8 mouse cellular contexts compared by ENCODE assay signal in the genomic region with DNA sequence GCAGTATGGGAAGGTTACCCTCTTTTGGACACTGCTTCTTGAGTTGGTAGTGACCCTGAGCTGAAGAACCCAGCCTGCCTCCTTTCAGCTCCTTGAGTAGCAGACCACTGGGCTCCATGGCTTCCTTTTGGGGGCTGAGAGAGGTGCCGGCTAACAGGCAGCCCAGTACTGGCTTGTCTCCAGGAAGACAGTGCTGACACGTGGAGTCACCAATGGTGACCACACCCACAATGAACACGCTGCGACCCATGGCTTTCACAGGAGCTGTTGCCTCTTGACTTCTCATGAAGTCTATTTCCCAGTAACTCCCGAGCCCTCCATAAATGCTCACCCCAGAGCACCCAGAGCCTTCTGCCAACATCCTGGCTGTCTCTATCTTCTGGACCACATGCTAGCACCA. TPM values are rescaled to one million over a fixed set of nuclear protein-coding genes. Genes with fewer than 3 reads are reported as not detected.
A peak's percentile ranks its signal among the peaks of the same experiment; 100 is the strongest.
DNase-seq lines count a peak whose midpoint lies in the region; ATAC-seq and TF ChIP-seq lines count a peak whose summit lies in the region.

No protein-coding gene starts in this region.

- no peak overlapping the region for H3K9ac ChIP-seq in lung, embryonic 14.5 days
- no peak overlapping the region for H3K9ac ChIP-seq in intestine, embryonic 14.5 days (ENCODE audit: low read length)

- peak overlapping the region; percentile 25; the same call in 1 of the 2 replicates for H3K4me3 ChIP-seq in lung, embryonic 14.5 days (ENCODE audit: low read depth, low read length)
- no peak overlapping the region for H3K4me3 ChIP-seq in intestine, embryonic 14.5 days (ENCODE audit: low read depth, low read length)

- no peak for TF ChIP-seq CTCF in lung, embryonic 14.5 days (IDR thresholded peaks at IDR 0.05; ENCODE audit: low read depth)

- no peak for ATAC-seq in lung, embryonic 14.5 days (ENCODE audit: insufficient read depth)
- peak; percentile 61 for ATAC-seq in common myeloid progenitor, adult 5-6 weeks (replicated peaks; ENCODE audit: low read depth, poor library complexity, severe bottlenecking)
- no peak for ATAC-seq in intestine, embryonic 14.5 days (replicated peaks; ENCODE audit: low FRiP score, low TSS enrichment, low read depth)

- WGBS in lung, embryonic 14.5 days: 49% methylated on average over 5 of the region's 5 CpGs
- WGBS in intestine, embryonic 14.5 days: 61% methylated on average over 5 of the region's 5 CpGs

- H3K4me2 ChIP-seq in lung, embryonic 14.5 days: peak overlapping the region; percentile 63
- peak overlapping the region; percentile 48 for H3K4me2 ChIP-seq in intestine, embryonic 14.5 days (ENCODE audit: low read length)

- intact Hi-C loops in left cerebral cortex, postnatal 10 days (cut with DNase I): loop anchor here (5.0 to 10.0 kb wide), 3 partner anchors 68 to 482 kb away; a partner anchor contains a TSS

- H3K9me3 ChIP-seq in lung, embryonic 14.5 days (ENCODE audit: low read depth, low read length): no peaks in the 10 kb centered on the region
- no peaks in the 10 kb centered on the region for H3K9me3 ChIP-seq in intestine, embryonic 14.5 days (ENCODE audit: control insufficient read depth, low read length)

- no peaks in the 10 kb centered on the region for H3K27me3 ChIP-seq in lung, embryonic 14.5 days (ENCODE audit: insufficient read depth, low read length)
- no peaks in the 10 kb centered on the region for H3K27me3 ChIP-seq in intestine, embryonic 14.5 days (replicated peaks; ENCODE audit: control insufficient read depth, insufficient read depth, low read length)
- H3K27me3 ChIP-seq in splenic B cell, adult 2 months (ENCODE audit: control insufficient read depth, insufficient read depth, low read length, poor library complexity, severe bottlenecking): no peaks in the 10 kb centered on the region

- DNase-seq in lung, embryonic 14.5 days: peak; percentile 24
- DNase-seq in lung, postnatal 4 days: no peak
- no peak for DNase-seq in intestine, embryonic 14.5 days (ENCODE audit: low spot score)
- DNase-seq in splenic B cell, adult 2 months (ENCODE audit: low read depth, low spot score): peak; percentile 11
- no peak for DNase-seq in left cerebral cortex, postnatal 10 days (ENCODE audit: extremely low spot score in 1 of 2, low spot score in 2 of 2)
- no peak for DNase-seq in kidney, postnatal 14 days
- no peak for DNase-seq in right cerebral cortex, adult 2 months (ENCODE audit: low spot score in 2 of 2)

- no peaks in the 10 kb centered on the region for H3K36me3 ChIP-seq in lung, embryonic 14.5 days (ENCODE audit: insufficient read depth)
- H3K36me3 ChIP-seq in intestine, embryonic 14.5 days (ENCODE audit: control insufficient read depth, insufficient read depth, low read length): no peaks in the 10 kb centered on the region
- no peaks in the 10 kb centered on the region for H3K36me3 ChIP-seq in splenic B cell, adult 2 months (ENCODE audit: control insufficient read depth, insufficient read depth, low read length, poor library complexity, severe bottlenecking)

- no peaks in the 10 kb centered on the region; the same call in 1 of the 2 replicates for H3K4me1 ChIP-seq in lung, embryonic 14.5 days (ENCODE audit: insufficient read depth)
- no peaks in the 10 kb centered on the region for H3K4me1 ChIP-seq in intestine, embryonic 14.5 days (replicated peaks; ENCODE audit: control insufficient read depth, insufficient read depth, low read length)

- H3K27ac ChIP-seq in lung, embryonic 14.5 days (ENCODE audit: low read depth): no peak overlapping the region
- H3K27ac ChIP-seq in intestine, embryonic 14.5 days (ENCODE audit: low read depth): no peak overlapping the region

RNA-seq across cellular contexts. Expression of a gene that starts 6.5 kb away (rescaled TPM):
- 0.20 and 0.62 TPM in 2 replicates for polyA plus RNA-seq in lung, embryonic 14.5 days (2014; fragmentation: Nextera tagmentation; extraction: Ambion mirVana)
- 0.18 and 0.39 TPM in 2 replicates for total RNA-seq in common myeloid progenitor, adult 5-6 weeks (2017)
- 6.3 and 7.1 TPM in 2 replicates for polyA plus RNA-seq in intestine, embryonic 14.5 days (2014; fragmentation: Nextera tagmentation; extraction: Ambion mirVana)
- total RNA-seq in left cerebral cortex, postnatal 10 days (2021): 1 to 10 TPM; 1.4 to 1.6 TPM

Comparison
In these comparisons a context has a peak if more than half of its experiments do, and no peak if none do; other contexts are left out.
1. DNase-seq: peak in lung, embryonic 14.5 days (single experiment) and splenic B cell, adult 2 months (single experiment); none in lung, postnatal 4 days (0 of 2), intestine, embryonic 14.5 days (single experiment), left cerebral cortex, postnatal 10 days (0 of 2), kidney, postnatal 14 days (single experiment) and right cerebral cortex, adult 2 months (0 of 2).